Mouse (Mus musculus) midbrain, embryonic 11.5 days (tissue): ENCODE results near the gene Ddhd1. TPM values are rescaled to one million over a fixed set of nuclear protein-coding genes. Genes with fewer than 3 reads are reported as not detected.

Source experiments
- ATAC-seq: fragments of 200-750 bp; cut with Nextera tagmentation; 2 replicates; pipeline ENCODE4 v1.8.0; 2017; ENCODE audit warnings: moderate TSS enrichment, moderate library complexity; ENCODE audit not compliant: low FRiP score
- DNase-seq: peaks from one replicate; pipeline ENCODE4 v3.0.0; 2015; ENCODE audit warnings: low spot score; ENCODE audit errors: missing footprints
- H3K27ac ChIP-seq: fragments of 300-500 bp; sonication (generic); 2 replicates; pipeline ENCODE4 v1.5.1; 2014; ENCODE audit warnings: low read depth, low read length
- H3K27me3 ChIP-seq: fragments of 300-500 bp; sonication (generic); 2 replicates; pipeline ENCODE4 v1.6.1; 2014; ENCODE audit warnings: mild to moderate bottlenecking, low read length, moderate library complexity, mixed read lengths; ENCODE audit not compliant: control insufficient read depth, insufficient read depth
- H3K36me3 ChIP-seq: fragments of 300-500 bp; sonication (generic); 2 replicates; pipeline ENCODE4 v1.6.1; 2014; ENCODE audit warnings: mild to moderate bottlenecking, low read length, moderate library complexity, mixed read lengths; ENCODE audit not compliant: control insufficient read depth, insufficient read depth
- H3K4me1 ChIP-seq: fragments of 300-500 bp; sonication (generic); 2 replicates; pipeline ENCODE4 v1.6.1; 2014; ENCODE audit warnings: low read length; ENCODE audit not compliant: control insufficient read depth, insufficient read depth
- H3K4me2 ChIP-seq: fragments of 300-500 bp; sonication (generic); 2 replicates; pipeline ENCODE4 v1.6.1; 2014; ENCODE audit warnings: mild to moderate bottlenecking, moderate library complexity
- H3K4me3 ChIP-seq: fragments of 300-500 bp; sonication (generic); 2 replicates; pipeline ENCODE4 v1.5.1; 2014; ENCODE audit warnings: low read depth, low read length
- H3K9ac ChIP-seq: fragments of 300-500 bp; sonication (generic); 2 replicates; pipeline ENCODE4 v1.6.1; 2014; ENCODE audit warnings: low read length
- H3K9me3 ChIP-seq: fragments of 300-500 bp; sonication (generic); 2 replicates; pipeline ENCODE4 v1.6.1; 2016; ENCODE audit warnings: low read length; ENCODE audit not compliant: control insufficient read depth
- WGBS: fragments of 180-500 bp; shearing (Covaris S2); extraction: QIAGEN DNeasy Blood & Tissue Kit; methylation state at CpG from one replicate; pipeline ENCODE4 v1.1.7; 2014; 5-methylcytosine and 5-hydroxymethylcytosine counted together
- polyA plus RNA-seq: library from polyadenylated mRNA; unstranded; fragments of >200 nt; fragmentation: Nextera tagmentation; extraction: Ambion mirVana; gene quantifications from 2 replicates; pipeline ENCODE4 v1.2.1, GENCODE M21; 2014

Ddhd1 gene
- polyA plus RNA-seq, 1 experiment from 2014 or later: 12.8 TPM

- Histone ChIP-seq H3K36me3 (no peaks in the 10 kb centered on the region), H3K27ac (no peak overlapping the region), H3K9ac (0 out of 2 replicates have a peak overlapping the region, but pooled peaks have one; percentile 2), H3K4me2 (peak overlapping the region; percentile 39), H3K9me3 (no peaks in the 10 kb centered on the region), H3K27me3 (no peaks in the 10 kb centered on the region; the same call in 1 of the 2 replicates), H3K4me3 (peak overlapping the region; percentile 29), H3K4me1 (peaks cover 4% of the 10 kb centered on the region; the same call in 1 of the 2 replicates)
- ATAC-seq (peak; percentile 37; the same call in 1 of the 2 replicates), DNase-seq (peak; percentile 96)
- WGBS: 17% methylated on average over 30 of the region's 33 CpGs
These were observed 91.6 kb downstream of the Ddhd1 start for GRCm38 (mm10) chr14:45566066-45566937.

GRCm38 (mm10) chr14:45565216-45566065 lies 92.5 kb downstream of the Ddhd1 start:
- no peak overlapping the region for H3K4me3 ChIP-seq
- H3K4me1 ChIP-seq: peaks cover 4% of the 10 kb centered on the region; the same call in 1 of the 2 replicates
- H3K4me2 ChIP-seq: peak overlapping the region; percentile 30
- peak overlapping the region; percentile 10; the same call in 1 of the 2 replicates for H3K9ac ChIP-seq
- no peaks in the 10 kb centered on the region; the same call in 1 of the 2 replicates for H3K27me3 ChIP-seq
- no peak overlapping the region for H3K27ac ChIP-seq
- ATAC-seq (peak; percentile 45; the same call in 1 of the 2 replicates), DNase-seq (peak; percentile 94)
- H3K9me3 ChIP-seq: no peaks in the 10 kb centered on the region
- WGBS: 6% methylated on average over 20 of the region's 20 CpGs
- no peaks in the 10 kb centered on the region for H3K36me3 ChIP-seq

GRCm38 (mm10) chr14:45563577-45563976 lies 94.4 kb downstream of the Ddhd1 start:
- no peaks in the 10 kb centered on the region for H3K36me3 ChIP-seq

DNA sequence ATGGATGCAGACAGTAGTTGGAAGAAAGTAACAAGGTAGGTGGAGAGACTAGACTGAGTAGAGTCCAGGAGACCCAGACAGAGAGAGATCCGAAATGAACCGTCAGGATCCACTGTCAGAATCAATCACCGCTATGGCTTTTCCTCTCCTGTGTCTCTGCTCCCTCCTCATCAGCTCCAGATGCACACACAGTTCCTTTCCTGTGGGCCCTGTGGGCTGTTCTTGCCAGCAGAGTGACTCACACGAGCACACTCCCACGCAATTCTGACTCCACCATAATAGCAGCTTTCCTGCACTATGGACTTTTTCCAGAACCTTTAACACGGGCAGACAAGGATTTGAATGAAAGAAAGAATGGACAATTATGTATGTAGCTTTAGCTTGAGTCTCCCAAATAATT lies 96.3 kb downstream of the Ddhd1 start:
- no peak overlapping the region for H3K27ac ChIP-seq

More at GRCm38 (mm10) chr14:45563577-45563976, 94.4 kb downstream of the Ddhd1 start:
- DNase-seq: no peak
- ATAC-seq: no peak
- H3K4me1 ChIP-seq: peaks cover 4% of the 10 kb centered on the region; the same call in 1 of the 2 replicates
- H3K27ac ChIP-seq: no peak overlapping the region
- no peak overlapping the region for H3K4me3 ChIP-seq
- no peak overlapping the region for H3K9ac ChIP-seq
- H3K9me3 ChIP-seq: no peaks in the 10 kb centered on the region
- no peak overlapping the region for H3K4me2 ChIP-seq
- WGBS: 100% methylated on average over 1 of the region's 1 CpGs
- no peaks in the 10 kb centered on the region; the same call in 1 of the 2 replicates for H3K27me3 ChIP-seq

GRCm38 (mm10) chr14:45559018-45559417 lies 98.9 kb downstream of the Ddhd1 start:
- no peak overlapping the region for H3K9ac ChIP-seq
- no peak overlapping the region for H3K27ac ChIP-seq
- 96% methylated on average over 1 of the region's 1 CpGs for WGBS
- no peaks in the 10 kb centered on the region for H3K27me3 ChIP-seq
- H3K4me3 ChIP-seq: no peak overlapping the region
- ATAC-seq: no peak
- no peaks in the 10 kb centered on the region for H3K36me3 ChIP-seq
- H3K4me1 ChIP-seq: no peaks in the 10 kb centered on the region
- H3K4me2 ChIP-seq: no peak overlapping the region
- DNase-seq: no peak
- no peaks in the 10 kb centered on the region for H3K9me3 ChIP-seq

More for the DNA sequence above, 96.3 kb downstream of the Ddhd1 start:
- no peak for ATAC-seq
- no peak overlapping the region for H3K4me3 ChIP-seq
- peaks cover 4% of the 10 kb centered on the region; the same call in 1 of the 2 replicates for H3K4me1 ChIP-seq
- no peak overlapping the region for H3K4me2 ChIP-seq
- H3K9me3 ChIP-seq: no peaks in the 10 kb centered on the region
- H3K27me3 ChIP-seq: no peaks in the 10 kb centered on the region; the same call in 1 of the 2 replicates
- no peak for DNase-seq
- H3K9ac ChIP-seq: no peak overlapping the region
- 90% methylated on average over 6 of the region's 6 CpGs for WGBS
- no peaks in the 10 kb centered on the region for H3K36me3 ChIP-seq

GRCm38 (mm10) chr14:45554336-45554735 lies 103.6 kb downstream of the Ddhd1 start:
- H3K27me3 ChIP-seq: no peaks in the 10 kb centered on the region
- DNase-seq (no peak), ATAC-seq (no peak)
- H3K9ac ChIP-seq: no peak overlapping the region
- 93% methylated on average over 6 of the region's 6 CpGs for WGBS
- H3K36me3 ChIP-seq: no peaks in the 10 kb centered on the region
- H3K4me2 ChIP-seq: no peak overlapping the region
- no peak overlapping the region for H3K27ac ChIP-seq
- H3K4me1 ChIP-seq: no peaks in the 10 kb centered on the region
- no peak overlapping the region for H3K4me3 ChIP-seq
- H3K9me3 ChIP-seq: no peaks in the 10 kb centered on the region

- Histone ChIP-seq H3K9ac (no peak overlapping the region), H3K9me3 (no peaks in the 10 kb centered on the region), H3K4me1 (no peaks in the 10 kb centered on the region), H3K4me3 (no peak overlapping the region), H3K36me3 (no peaks in the 10 kb centered on the region), H3K27ac (no peak overlapping the region), H3K27me3 (no peaks in the 10 kb centered on the region), H3K4me2 (no peak overlapping the region)
- DNase-seq: no peak
- ATAC-seq: no peak
- WGBS: 87% methylated on average over 2 of the region's 2 CpGs
These were observed 104.1 kb downstream of the Ddhd1 start for GRCm38 (mm10) chr14:45553854-45554253.

- WGBS: 73% methylated on average over 4 of the region's 4 CpGs
- H3K4me2 ChIP-seq: no peak overlapping the region
- H3K9ac ChIP-seq: no peak overlapping the region
- no peak overlapping the region for H3K4me3 ChIP-seq
- no peaks in the 10 kb centered on the region for H3K36me3 ChIP-seq
- DNase-seq (no peak), ATAC-seq (no peak)
- H3K9me3 ChIP-seq: no peaks in the 10 kb centered on the region
- H3K27ac ChIP-seq: no peak overlapping the region
- H3K4me1 ChIP-seq: no peaks in the 10 kb centered on the region
- no peaks in the 10 kb centered on the region for H3K27me3 ChIP-seq
These were observed 105.5 kb downstream of the Ddhd1 start for GRCm38 (mm10) chr14:45552431-45552830.
